Mouse (Mus musculus) CH12.LX (cell line): ENCODE measurements around the gene Bud13. TPM values are rescaled to one million over a fixed set of nuclear protein-coding genes. Genes with fewer than 3 reads are reported as not detected.

Source experiments
- DNase-seq: peaks from one replicate; pipeline ENCODE4 v3.0.0-alpha.2; 2013; ENCODE audit errors: extremely low read depth
- H3K27ac ChIP-seq: 2 replicates; pipeline ENCODE4 v1.5.1; 2012; ENCODE audit warnings: low read depth, mild to moderate bottlenecking, control low read depth, moderate library complexity; ENCODE audit not compliant: insufficient read depth
- H3K27me3 ChIP-seq: replicated peaks from 2 replicates; pipeline ENCODE3; 2012; ENCODE audit warnings: inconsistent platforms
- H3K36me3 ChIP-seq, 2 experiments: replicated peaks in 1 of 2; 2 replicates each; pipeline versions ENCODE3 to v1.6.1; 2012; ENCODE audit warnings: inconsistent platforms in 1 of 2, low read length in 1 of 2, mild to moderate bottlenecking in 1 of 2, mixed read lengths in 1 of 2, moderate library complexity in 1 of 2; ENCODE audit not compliant: control insufficient read depth in 1 of 2, insufficient read depth in 1 of 2
- H3K4me1 ChIP-seq, 2 experiments: 2 replicates each; pipeline ENCODE4 v1.6.1; 2012; ENCODE audit warnings: inconsistent platforms in 1 of 2, moderate library complexity in 1 of 2; ENCODE audit not compliant: insufficient read depth in 2 of 2, control insufficient read depth in 1 of 2
- H3K4me2 ChIP-seq: 2 replicates; pipeline ENCODE4 v1.6.1; 2012; ENCODE audit warnings: low read depth, mild to moderate bottlenecking, control low read depth; ENCODE audit not compliant: poor library complexity, insufficient read depth, severe bottlenecking
- H3K4me3 ChIP-seq, 3 experiments: fragments of 150-350 bp in 1 of 3; sonication (generic) in 1 of 3; replicated peaks in 1 of 3; 2 replicates each; pipeline versions ENCODE3 to v1.5.1; 2011 to 2012; ENCODE audit warnings: low read depth in 2 of 3, low read length in 2 of 3, mild to moderate bottlenecking in 2 of 3, moderate library complexity in 2 of 3, control low read depth in 1 of 3, improper control_type of control experiment in 1 of 3, inconsistent platforms in 1 of 3, mixed read lengths in 1 of 3; ENCODE audit not compliant: poor library complexity in 1 of 3
- H3K79me2 ChIP-seq: replicated peaks from 2 replicates; pipeline ENCODE4 v1.6.1; 2012; ENCODE audit warnings: mild to moderate bottlenecking, moderate library complexity; ENCODE audit not compliant: control insufficient read depth, poor library complexity, insufficient read depth, severe bottlenecking; ENCODE audit errors: extremely low read depth
- H3K9ac ChIP-seq: 2 replicates; pipeline ENCODE4 v1.6.1; 2012; ENCODE audit warnings: low read depth, mild to moderate bottlenecking, control low read depth, moderate library complexity; ENCODE audit not compliant: insufficient read depth
- H3K9me3 ChIP-seq: replicated peaks from 2 replicates; pipeline ENCODE3; 2012; ENCODE audit warnings: low read length, inconsistent platforms, mixed read lengths
- CHD1 ChIP-seq: IDR thresholded peaks from 2 replicates; pipeline ENCODE4 v1.6.1; 2012; ENCODE audit warnings: low read depth, low read length, improper control_type of control experiment, inconsistent platforms
- E2F4 ChIP-seq: IDR thresholded peaks from 2 replicates; pipeline ENCODE4 v1.6.1; 2011; ENCODE audit warnings: low read depth, low read length, improper control_type of control experiment; ENCODE audit not compliant: insufficient replicate concordance
- EP300 ChIP-seq: IDR thresholded peaks from 2 replicates; pipeline ENCODE4 v1.6.1; 2011; ENCODE audit warnings: low read length, improper control_type of control experiment
- ETS1 ChIP-seq: conservative IDR thresholded peaks from 2 replicates; pipeline ENCODE4 v1.6.1; 2012; ENCODE audit warnings: low read depth, mild to moderate bottlenecking, inconsistent platforms, low read length, improper control_type of control experiment, moderate library complexity
- IRF4 ChIP-seq: IDR thresholded peaks from 2 replicates; pipeline ENCODE4 v1.6.1; 2014; ENCODE audit warnings: low read depth, mild to moderate bottlenecking, inconsistent platforms, low read length, improper control_type of control experiment
- MAX ChIP-seq: IDR thresholded peaks from 2 replicates; pipeline ENCODE4 v1.6.1; 2011; ENCODE audit warnings: low read length, improper control_type of control experiment
- MAZ ChIP-seq: IDR thresholded peaks from 2 replicates; pipeline ENCODE4 v1.6.1; 2012; ENCODE audit warnings: low read depth, mild to moderate bottlenecking, inconsistent platforms, low read length, improper control_type of control experiment, moderate library complexity
- MEF2A ChIP-seq: IDR thresholded peaks from 2 replicates; pipeline ENCODE4 v1.6.1; 2014; ENCODE audit warnings: low read depth, mild to moderate bottlenecking, inconsistent platforms, low read length, improper control_type of control experiment, borderline replicate concordance
- MXI1 ChIP-seq: IDR thresholded peaks from 2 replicates; pipeline ENCODE4 v1.6.1; 2011; ENCODE audit warnings: mild to moderate bottlenecking, low read depth, low read length, improper control_type of control experiment
- MYC ChIP-seq: IDR thresholded peaks from 2 replicates; pipeline ENCODE4 v1.6.1; 2011; ENCODE audit warnings: low read depth, mild to moderate bottlenecking, improper control_type of control experiment, low read length
- NELFE ChIP-seq: IDR thresholded peaks from 2 replicates; pipeline ENCODE4 v1.6.1; 2011; ENCODE audit warnings: low read depth, low read length, improper control_type of control experiment
- PAX5 ChIP-seq: IDR thresholded peaks from 2 replicates; pipeline ENCODE4 v1.6.1; 2012; ENCODE audit warnings: low read length, inconsistent platforms, mixed read lengths
- POLR2A ChIP-seq: IDR thresholded peaks from 2 replicates; pipeline ENCODE4 v1.6.1; 2011; ENCODE audit warnings: low read depth, mild to moderate bottlenecking, improper control_type of control experiment, low read length
- POLR2AphosphoS2 ChIP-seq: IDR thresholded peaks from 2 replicates; pipeline ENCODE4 v1.6.1; 2011; ENCODE audit warnings: low read depth, low read length, improper control_type of control experiment
- RCOR1 ChIP-seq: conservative IDR thresholded peaks from 2 replicates; pipeline ENCODE4 v1.6.1; 2012; ENCODE audit warnings: low read depth, mild to moderate bottlenecking, inconsistent platforms, low read length, improper control_type of control experiment
- SIN3A ChIP-seq: IDR thresholded peaks from 2 replicates; pipeline ENCODE4 v1.6.1; 2012; ENCODE audit warnings: low read length, improper control_type of control experiment, inconsistent platforms
- SMC3 ChIP-seq: IDR thresholded peaks from 2 replicates; pipeline ENCODE4 v1.6.1; 2011; ENCODE audit warnings: low read depth, low read length, improper control_type of control experiment
- TBP ChIP-seq: conservative IDR thresholded peaks from 2 replicates; pipeline ENCODE4 v1.6.1; 2011; ENCODE audit warnings: low read depth, low read length, improper control_type of control experiment
- TCF12 ChIP-seq: IDR thresholded peaks from 2 replicates; pipeline ENCODE4 v1.6.1; 2014; ENCODE audit warnings: low read depth, mild to moderate bottlenecking, inconsistent platforms, low read length, improper control_type of control experiment
- UBTF ChIP-seq: IDR thresholded peaks from 2 replicates; pipeline ENCODE4 v1.6.1; 2012; ENCODE audit warnings: low read depth, mild to moderate bottlenecking, inconsistent platforms, low read length, improper control_type of control experiment, moderate library complexity
- USF1 ChIP-seq: IDR thresholded peaks from 2 replicates; pipeline ENCODE4 v1.6.1; 2014; ENCODE audit warnings: low read depth, mild to moderate bottlenecking, inconsistent platforms, low read length, improper control_type of control experiment
- USF2 ChIP-seq: conservative IDR thresholded peaks from 2 replicates; pipeline ENCODE4 v1.6.1; 2011; ENCODE audit warnings: low read depth, low read length, improper control_type of control experiment
- ZNF384 ChIP-seq: IDR thresholded peaks from 2 replicates; pipeline ENCODE4 v1.6.1; 2012; ENCODE audit warnings: low read depth, low read length, improper control_type of control experiment, inconsistent platforms
- dilution Hi-C: fragments of 300-500 bp; cut with MboI; formaldehyde crosslinking; loops from 2 replicates; pipeline ENCODE4 v1.14.3; 2020; ENCODE audit warnings: low sequenced_read_pairs; ENCODE audit not compliant: extremely low pct_unique_long_range_greater_than_20kb, extremely low pct_ligation_motif_present
- in situ Hi-C: fragments of 300-500 bp; cut with MboI; formaldehyde crosslinking; loops from 3 replicates; pipeline ENCODE4 v1.14.3; 2019; ENCODE audit warnings: low sequenced_read_pairs, low pct_ligation_motif_present, low pct_unique_long_range_greater_than_20kb, mixed read lengths
- polyA plus RNA-seq: library from polyadenylated mRNA; unstranded; fragments of >175 nt; gene quantifications from 2 replicates; pipeline ENCODE4 v1.2.1, GENCODE M21; 2012; ENCODE audit warnings: low read depth; ENCODE audit not compliant: insufficient read length
- total RNA-seq, 2 experiments: library from RNA; depleted of rRNA; stranded (reverse); fragments of 300-350 nt in 1 of 2; fragments of >200 nt in 1 of 2; gene quantifications; 2 replicates each; pipeline ENCODE4 v1.2.3; 2012 to 2014

The Bud13 gene
- total and polyA plus RNA-seq, 3 experiments = 14.4 to 32.5 (median 15.9) TPM

- Histone ChIP-seq H3K9me3 (no peaks in the 10 kb centered on the region), H3K36me3 (peaks cover 13 to 28% of the 10 kb centered on the region in 2 experiments), H3K27me3 (no peaks in the 10 kb centered on the region), H3K27ac (no peak overlapping the region), H3K9ac (no peak overlapping the region), H3K79me2 (peaks cover 17% of the 10 kb centered on the region), H3K4me1 (peaks cover 6 to 23% of the 10 kb centered on the region in 2 experiments), H3K4me3 (no peak overlapping the region), H3K4me2 (no peak overlapping the region)
- in situ Hi-C loops (no loop called here), dilution Hi-C loops (no loop called here)
- TF ChIP-seq POLR2AphosphoS2 = no peak
- no peak for TF ChIP-seq SMC3
- TF ChIP-seq ETS1 = no peak
- TF ChIP-seq NELFE = no peak
- DNase-seq = no peak
These were observed 12.0 kb upstream of the Bud13 start for GRCm38 (mm10) chr9:46270782-46271181.

- Histone ChIP-seq H3K36me3 (peaks cover 26 to 41% of the 10 kb centered on the region in 2 experiments), H3K4me3 (peak overlapping the region in 2 of 3 experiments; percentile 91 to 98), H3K4me2 (peak overlapping the region; percentile 70), H3K9ac (peak overlapping the region; percentile 39), H3K27ac (no peak overlapping the region), H3K79me2 (peaks cover 17% of the 10 kb centered on the region), H3K9me3 (no peaks in the 10 kb centered on the region), H3K4me1 (peaks cover 6 to 23% of the 10 kb centered on the region in 2 experiments), H3K27me3 (no peaks in the 10 kb centered on the region)
- dilution Hi-C loops = no loop called here
- in situ Hi-C loops = no loop called here
- no peak for DNase-seq
- TF ChIP-seq PAX5 = no peak
- no peak for TF ChIP-seq E2F4
- TF ChIP-seq EP300 = no peak
- no peak for TF ChIP-seq ZNF384
- no peak for TF ChIP-seq MAX
- no peak for TF ChIP-seq UBTF
- no peak for TF ChIP-seq USF2
- no peak for TF ChIP-seq TCF12
- TF ChIP-seq TBP = no peak
- no peak for TF ChIP-seq NELFE
- no peak for TF ChIP-seq SIN3A
- TF ChIP-seq MEF2A = no peak
- no peak for TF ChIP-seq USF1
- no peak for TF ChIP-seq POLR2A
- no peak; the same call in 1 of the 2 replicates for TF ChIP-seq MXI1
- TF ChIP-seq RCOR1 = no peak
- TF ChIP-seq IRF4 = no peak
- no peak for TF ChIP-seq CHD1
- TF ChIP-seq MAZ = no peak
- no peak for TF ChIP-seq MYC
These were observed 10.7 kb upstream of the Bud13 start for GRCm38 (mm10) chr9:46272070-46272469.
